Mouse (Mus musculus): ENCODE measurements around the gene Actl6a. TPM values are rescaled to one million over a fixed set of nuclear protein-coding genes. Genes with fewer than 3 reads are reported as not detected.
"Not testable (repeated sequence)": the region's sequence is repeated elsewhere in the genome, so short reads cannot be mapped to it uniquely, and the experiment has no call there.

The Actl6a gene
- total RNA-seq, 2 experiments from 2014 or later: 16.3 to 17.3 TPM

DNA sequence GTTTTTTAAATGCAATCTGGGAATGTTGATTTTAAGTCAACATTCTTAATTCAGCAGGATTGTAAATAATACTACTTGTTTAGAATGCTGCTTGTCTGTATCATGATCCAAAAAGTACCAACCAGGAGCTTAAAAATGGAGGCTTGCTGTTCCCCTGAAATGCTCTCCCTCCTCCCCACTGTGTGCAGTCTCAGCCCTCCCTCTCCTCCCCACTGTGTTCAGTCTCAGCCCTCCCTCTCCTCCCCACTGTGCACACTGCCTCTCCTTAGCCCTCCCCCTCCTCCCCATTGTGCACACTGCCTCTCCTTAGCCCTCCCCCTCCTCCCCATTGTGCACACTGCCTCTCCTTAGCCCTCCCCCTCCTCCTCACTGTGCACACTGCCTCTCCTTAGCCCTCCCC, 39.3 kb downstream of the Actl6a start:
- not testable (repeated sequence) for DNase-seq (ENCODE audit: low spot score in 2 of 2)

DNA sequence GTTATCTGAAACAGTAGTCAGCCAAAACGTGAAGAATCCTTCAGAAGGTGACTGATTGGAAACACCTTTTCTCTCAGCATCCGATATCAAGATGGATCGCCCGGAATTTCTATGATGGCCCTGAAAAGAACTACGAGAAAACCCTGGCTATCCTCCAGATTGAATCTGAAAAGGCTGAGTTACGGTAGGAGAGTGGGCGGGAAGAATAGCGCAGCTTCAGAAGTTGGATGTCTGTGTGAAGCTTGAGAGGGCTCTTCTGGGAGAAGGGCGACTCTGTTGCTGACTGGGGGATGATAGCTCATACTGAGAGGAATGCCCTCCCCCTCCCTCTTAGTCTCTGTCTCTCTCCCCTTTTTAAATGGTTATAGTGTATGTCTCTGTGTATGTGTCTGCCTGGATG, 42.3 kb downstream of the Actl6a start:
- peak; percentile 7 to 28 for DNase-seq (ENCODE audit: low spot score in 2 of 2)

DNA sequence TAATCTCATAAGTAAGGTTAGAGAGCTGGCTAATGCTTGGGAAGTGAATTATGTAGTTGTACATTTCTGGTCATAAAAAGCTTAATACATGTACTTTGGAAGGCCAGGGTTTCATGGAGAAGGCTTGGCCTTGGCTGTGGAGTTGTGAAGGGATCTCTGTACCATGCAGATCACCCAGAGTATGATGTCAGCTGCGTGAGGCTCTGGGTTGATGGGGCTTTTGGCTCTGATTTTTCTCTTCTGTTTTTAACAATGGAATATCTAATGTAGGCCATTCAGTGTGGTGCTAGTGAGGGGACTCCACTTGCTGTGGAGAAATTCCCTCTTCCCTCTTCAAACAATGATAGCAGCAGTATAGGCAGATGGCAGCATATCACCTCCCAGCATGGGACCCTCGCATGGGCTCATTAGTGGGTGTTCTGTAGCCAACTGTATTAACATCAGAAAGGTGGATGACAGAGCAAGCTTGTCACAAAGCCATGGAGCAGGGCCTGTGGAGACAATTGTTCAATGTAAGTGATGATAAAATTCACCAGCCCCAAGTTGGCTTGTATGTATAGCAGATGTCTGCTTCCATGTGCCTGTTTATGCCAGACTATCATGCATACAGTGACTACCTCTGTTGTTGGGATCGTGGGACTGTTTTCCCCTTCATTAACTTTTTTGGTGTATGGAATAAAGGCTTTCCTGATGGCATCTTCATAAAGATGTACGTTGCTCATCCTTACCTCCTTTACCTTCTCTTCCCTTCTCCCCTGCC, 43.9 kb downstream of the Actl6a start:
- DNase-seq (ENCODE audit: low spot score in 2 of 2): no peak

DNA sequence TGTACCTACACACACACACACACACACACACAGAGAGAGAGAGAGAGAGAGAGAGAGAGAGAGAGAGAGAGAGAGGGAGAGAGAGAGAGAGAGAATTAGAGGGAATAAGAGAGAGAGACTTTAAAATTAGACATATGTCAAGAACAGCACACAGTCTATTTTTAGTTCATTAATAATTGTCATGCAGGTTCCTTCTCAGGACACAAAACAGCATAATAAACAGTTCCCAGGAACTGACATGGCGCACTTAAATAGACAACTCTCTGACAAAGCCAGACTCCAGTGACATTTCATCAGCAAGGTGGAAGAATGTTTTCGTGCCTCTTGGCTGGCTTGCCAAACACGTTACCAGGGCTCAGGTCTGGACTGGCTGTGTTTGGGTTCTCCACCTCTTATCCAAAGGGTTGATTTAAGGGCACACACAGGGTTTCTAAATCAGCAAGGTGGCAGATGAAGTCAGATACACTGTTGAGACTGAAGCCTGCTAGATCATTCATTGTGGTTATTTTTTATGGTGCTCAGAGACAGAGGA, 48.4 kb downstream of the Actl6a start:
- no peak for DNase-seq (ENCODE audit: low spot score in 2 of 2)

DNA sequence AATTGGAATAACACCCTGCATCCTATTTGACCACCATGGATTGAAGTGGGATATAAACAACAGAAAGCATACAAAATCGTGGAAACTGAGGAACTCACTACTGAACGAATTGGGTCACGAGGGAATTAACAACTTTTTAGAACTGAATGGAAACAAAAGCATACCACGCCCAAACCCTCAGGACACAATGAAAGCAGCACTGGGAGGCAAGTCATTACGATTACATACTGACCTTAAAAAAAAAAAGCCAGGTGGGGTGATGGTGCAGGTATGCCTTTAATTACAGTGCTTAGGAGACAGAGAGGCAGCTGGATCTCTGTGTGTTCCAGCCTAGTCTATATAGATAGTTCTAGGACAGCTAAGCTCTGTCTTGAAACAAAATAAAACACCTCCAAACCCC, 53.1 kb downstream of the Actl6a start:
- no peak for DNase-seq (ENCODE audit: low spot score in 2 of 2)

DNA sequence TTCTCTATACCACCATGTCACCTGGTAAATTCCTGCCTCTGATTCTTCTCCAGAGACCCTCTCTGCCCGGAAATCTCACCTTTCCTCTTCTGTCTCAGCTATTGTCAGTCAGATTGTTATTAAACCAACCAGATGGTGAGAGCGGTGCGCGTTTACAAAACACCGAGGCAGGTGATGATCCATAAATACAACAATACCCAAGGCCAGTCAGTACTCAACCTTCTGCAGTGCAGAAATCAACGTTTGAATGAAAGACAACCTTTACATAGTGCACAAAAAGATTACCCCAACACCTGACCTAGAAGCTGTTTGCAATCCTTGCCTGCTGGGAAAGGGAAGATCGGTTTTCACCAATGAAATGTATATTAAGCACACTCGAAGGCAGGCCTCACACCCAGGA, 56.9 kb downstream of the Actl6a start:
- no peak for DNase-seq (ENCODE audit: low spot score in 2 of 2)

DNA sequence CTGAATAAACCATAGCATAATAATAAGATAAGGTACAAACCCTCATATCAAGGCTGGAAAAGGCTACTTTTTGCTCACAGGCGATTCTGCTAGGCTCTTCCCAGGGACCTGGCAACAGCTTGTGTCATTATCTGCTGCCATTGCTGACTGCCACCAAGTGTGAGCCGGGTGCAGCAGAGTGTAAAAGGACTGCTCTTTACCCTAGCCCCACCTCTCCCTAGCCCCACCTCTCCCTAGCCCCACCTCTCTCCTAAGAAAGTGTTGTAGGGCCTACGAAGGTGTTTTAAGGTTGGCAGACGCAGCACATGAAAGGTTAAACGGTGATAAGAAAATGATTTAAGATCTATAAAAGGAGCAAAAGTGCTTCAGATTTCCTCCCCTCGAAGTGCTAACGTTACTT, 57.8 kb downstream of the Actl6a start:
- DNase-seq (ENCODE audit: low spot score in 2 of 2): no peak

DNA sequence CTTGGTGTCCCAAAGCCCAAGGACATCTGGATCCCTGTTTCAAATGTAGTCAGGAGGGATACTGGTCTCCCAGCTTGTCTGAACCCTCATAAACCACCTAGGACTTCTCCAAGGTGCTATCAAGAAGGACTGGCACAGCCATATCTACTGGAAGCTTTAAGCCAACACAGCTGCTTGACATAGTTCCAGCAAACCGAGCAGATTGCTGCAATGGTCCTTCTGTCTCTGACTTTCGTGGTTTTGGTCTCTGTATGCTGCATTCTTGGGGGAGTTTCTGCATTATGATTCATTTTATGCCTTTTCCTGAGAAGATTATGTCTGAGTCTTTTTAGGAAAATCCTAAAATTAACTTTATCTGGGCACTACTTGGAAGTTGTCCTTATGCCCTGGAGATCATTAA, 64.7 kb downstream of the Actl6a start:
- no peak for DNase-seq (ENCODE audit: low spot score in 2 of 2)

Other genes with a start within 250 kb of the Actl6a start
- gene Kcnmb3, start 214.1 kb upstream of the Actl6a start, total RNA-seq (2021): under 1 TPM in 1 of 2 experiments, not detected in 1; 0.76 TPM
- 10 to 100 TPM; 32.0 to 35.3 TPM for gene Zfp639, start 196.0 kb upstream of the Actl6a start, total RNA-seq (2021)
- 10 to 100 TPM; 86.7 to 88.5 TPM for gene Mfn1, start 176.8 kb upstream of the Actl6a start, total RNA-seq (2021)
- 10 to 100 TPM; 12.4 to 13.7 TPM for gene Gnb4, start 89.7 kb upstream of the Actl6a start, total RNA-seq (2021)
- gene Ndufb5, start 30.7 kb downstream of the Actl6a start, total RNA-seq (2021): 100 to 1,000 TPM; 181 to 187 TPM
- 10 to 100 TPM; 18.0 to 18.4 TPM for gene Mrpl47, start 31.3 kb downstream of the Actl6a start, total RNA-seq (2021)
- gene Usp13, start 111.2 kb downstream of the Actl6a start, total RNA-seq (2021): 10 to 100 TPM; 20.2 to 20.4 TPM